Mouse (Mus musculus) ES-Bruce4 (cell line): ENCODE measurements at regions not wholly inside any gene's neighbourhood (a gene's known extent, or its start where the extent isn't known, plus 50 kb on each side); places are given as distances from the start of the nearest gene placed in this dataset.

Source experiments
- CTCF ChIP-seq: IDR thresholded peaks from one replicate; pipeline ENCODE4 v1.8.1; 2011; ENCODE audit warnings: low read depth, low read length
- POLR2A ChIP-seq: IDR thresholded peaks from one replicate; pipeline ENCODE4 v1.8.1; 2011; ENCODE audit warnings: low read length; ENCODE audit not compliant: insufficient read depth

DNA sequence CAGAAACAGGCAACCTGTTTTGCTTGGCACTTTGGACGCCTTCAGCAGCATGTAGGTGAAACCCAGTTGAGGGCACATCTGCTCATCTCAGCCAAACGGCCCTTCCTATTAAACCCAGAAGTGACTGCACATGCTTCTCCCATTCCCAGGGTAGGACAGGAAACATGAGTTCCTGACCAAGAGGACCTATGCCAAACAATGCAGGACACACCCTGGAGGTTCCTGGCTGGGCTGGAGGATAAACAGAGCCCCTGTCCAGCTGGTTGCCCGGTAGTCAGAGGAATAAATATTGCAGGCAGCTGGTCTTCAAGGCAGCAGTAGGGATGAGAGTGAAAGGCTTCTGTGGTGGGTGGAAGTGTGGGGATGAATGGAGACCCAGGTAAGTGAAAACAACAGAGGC, 514.5 kb upstream of the Zdhhc25 start:
- TF ChIP-seq CTCF: no peak
- no peak for TF ChIP-seq POLR2A
